Mouse (Mus musculus) intestine, postnatal 0 days (tissue): ENCODE measurements at regions not wholly inside any gene's neighbourhood (a gene's known extent, or its start where the extent isn't known, plus 50 kb on each side); places are given as distances from the start of the nearest gene placed in this dataset.

Experiments used
- ATAC-seq: fragments of 200-750 bp; cut with Nextera tagmentation; 2 replicates; pipeline ENCODE4 v1.8.0; 2017; ENCODE audit warnings: mild to moderate bottlenecking, moderate TSS enrichment, moderate library complexity
- H3K27ac ChIP-seq: fragments of 300-500 bp; sonication (generic); 2 replicates; pipeline ENCODE4 v1.5.1; 2014; ENCODE audit warnings: mild to moderate bottlenecking, low read depth, low read length, moderate library complexity
- H3K27me3 ChIP-seq: fragments of 300-500 bp; sonication (generic); replicated peaks from 2 replicates; pipeline ENCODE4 v1.6.1; 2014; ENCODE audit warnings: low read length, mixed read lengths; ENCODE audit not compliant: control insufficient read depth, insufficient read depth
- H3K36me3 ChIP-seq: fragments of 300-500 bp; sonication (generic); 2 replicates; pipeline ENCODE4 v1.6.1; 2014; ENCODE audit warnings: mild to moderate bottlenecking, moderate library complexity; ENCODE audit not compliant: control insufficient read depth, insufficient read depth
- H3K4me1 ChIP-seq: fragments of 300-500 bp; sonication (generic); replicated peaks from 2 replicates; pipeline ENCODE4 v1.6.1; 2014; ENCODE audit warnings: antibody characterized with exemption, low read length, mixed read lengths; ENCODE audit not compliant: control insufficient read depth, insufficient read depth
- H3K4me2 ChIP-seq: fragments of 300-500 bp; sonication (generic); replicated peaks from 2 replicates; pipeline ENCODE4 v1.6.1; 2014; ENCODE audit warnings: low read depth, mild to moderate bottlenecking, moderate library complexity
- H3K4me3 ChIP-seq: fragments of 300-500 bp; sonication (generic); 2 replicates; pipeline ENCODE4 v1.5.1; 2014; ENCODE audit warnings: low read depth, low read length
- H3K9ac ChIP-seq: fragments of 300-500 bp; sonication (generic); 2 replicates; pipeline ENCODE4 v1.6.1; 2014; ENCODE audit warnings: mild to moderate bottlenecking, low read depth, low read length
- H3K9me3 ChIP-seq: fragments of 300-500 bp; sonication (generic); 2 replicates; pipeline ENCODE4 v1.6.1; 2016; ENCODE audit warnings: mixed run types; ENCODE audit not compliant: control insufficient read depth
- CTCF ChIP-seq: sonication (generic); IDR thresholded peaks from 2 replicates; pipeline ENCODE4 v1.5.1; 2016; ENCODE audit warnings: low read depth, mild to moderate bottlenecking, control low read depth, antibody characterized with exemption, moderate library complexity
- WGBS: fragments of 180-500 bp; shearing (Covaris S2); extraction: QIAGEN DNeasy Blood & Tissue Kit; methylation state at CpG from one replicate; pipeline ENCODE4 v1.1.7; 2014; 5-methylcytosine and 5-hydroxymethylcytosine counted together

DNA sequence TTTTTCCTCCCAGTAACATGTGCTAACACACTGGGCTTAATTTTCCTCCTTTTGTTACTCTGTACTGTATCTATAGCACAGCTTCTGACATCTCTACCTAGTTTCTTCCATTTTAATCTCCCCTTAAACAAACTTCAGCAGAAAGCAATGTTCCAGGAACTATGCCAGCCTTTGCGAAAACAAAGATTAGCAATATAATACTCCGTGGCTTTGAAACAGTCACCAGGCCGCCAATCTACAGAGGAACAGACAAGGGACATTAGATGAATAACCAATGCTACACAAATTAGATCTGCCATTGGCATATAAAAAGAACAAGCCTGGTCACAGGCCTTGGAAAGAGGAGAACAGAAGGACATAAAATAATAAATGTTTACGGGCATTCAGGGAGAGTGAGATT, 220.2 kb upstream of the 4930583I09Rik start:
- no peak overlapping the region for H3K4me3 ChIP-seq
- no peak overlapping the region for H3K9ac ChIP-seq
- H3K27ac ChIP-seq = no peak overlapping the region
- no peak for ATAC-seq
- 76% methylated on average over 4 of the region's 4 CpGs for WGBS
- H3K36me3 ChIP-seq = no peaks in the 10 kb centered on the region
- no peaks in the 10 kb centered on the region for H3K9me3 ChIP-seq
- H3K27me3 ChIP-seq = no peaks in the 10 kb centered on the region
- H3K4me2 ChIP-seq = no peak overlapping the region
- no peaks in the 10 kb centered on the region for H3K4me1 ChIP-seq
- TF ChIP-seq CTCF = no peak

DNA sequence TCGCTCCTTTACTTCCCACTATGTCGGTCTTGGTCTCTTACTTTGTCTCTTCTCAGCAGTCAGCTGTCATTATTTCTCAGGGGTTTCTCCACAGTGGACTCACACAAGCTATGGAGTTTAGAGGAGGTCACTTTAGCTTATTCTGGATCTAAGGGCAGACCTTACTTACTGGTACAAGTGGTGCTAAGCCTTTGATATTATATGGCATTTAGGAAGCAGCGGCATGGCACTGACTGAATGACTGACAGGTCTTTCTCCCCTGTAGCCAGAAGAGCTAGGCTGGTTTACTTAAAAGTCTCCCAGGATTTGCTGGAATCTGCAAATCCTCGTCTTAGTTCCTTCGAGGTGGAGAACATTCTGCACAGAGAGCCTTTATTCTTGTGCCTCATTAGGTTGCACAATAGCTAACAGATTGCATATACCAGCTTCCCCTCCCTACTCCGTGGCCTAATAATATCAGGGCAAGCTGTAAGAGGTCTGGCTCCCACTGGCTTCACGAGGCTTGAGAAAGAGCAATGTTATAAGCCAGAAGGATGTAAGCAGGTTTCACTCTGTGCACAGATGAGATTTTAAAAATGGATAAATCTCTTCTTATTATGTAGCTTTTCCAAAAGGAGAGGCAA, 214.1 kb upstream of the 4930583I09Rik start:
- Histone ChIP-seq H3K4me1 (no peaks in the 10 kb centered on the region), H3K9ac (no peak overlapping the region), H3K27me3 (no peaks in the 10 kb centered on the region), H3K9me3 (no peaks in the 10 kb centered on the region), H3K4me3 (no peak overlapping the region), H3K4me2 (no peak overlapping the region), H3K36me3 (no peaks in the 10 kb centered on the region), H3K27ac (no peak overlapping the region)
- 73% methylated on average over 7 of the region's 7 CpGs for WGBS
- no peak for TF ChIP-seq CTCF
- ATAC-seq = no peak

DNA sequence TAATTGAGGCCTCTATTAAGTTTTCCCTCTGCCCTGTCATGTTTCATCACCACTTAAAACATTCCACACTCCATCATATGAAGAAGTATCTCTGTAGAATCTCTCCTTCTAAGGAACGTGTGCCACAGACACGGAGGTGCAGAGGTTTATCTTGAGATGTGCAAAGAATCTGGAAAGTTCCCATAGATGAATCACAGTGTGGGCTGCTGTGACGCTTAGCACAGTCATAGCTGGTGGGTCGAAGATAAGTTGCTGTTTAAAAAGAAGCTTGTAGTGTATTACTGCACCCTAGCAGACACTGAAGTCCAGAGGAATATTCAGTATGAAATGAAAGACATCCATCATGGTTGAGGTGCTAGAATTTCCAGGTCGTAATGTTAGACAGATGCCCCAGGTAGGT, 179.9 kb upstream of the 4930583I09Rik start:
- Histone ChIP-seq H3K9ac (no peak overlapping the region), H3K9me3 (no peaks in the 10 kb centered on the region), H3K36me3 (no peaks in the 10 kb centered on the region), H3K27ac (no peak overlapping the region), H3K4me1 (no peaks in the 10 kb centered on the region), H3K4me2 (no peak overlapping the region), H3K4me3 (no peak overlapping the region), H3K27me3 (no peaks in the 10 kb centered on the region)
- no peak for ATAC-seq
- WGBS = 75% methylated on average over 5 of the region's 5 CpGs
- no peak for TF ChIP-seq CTCF

DNA sequence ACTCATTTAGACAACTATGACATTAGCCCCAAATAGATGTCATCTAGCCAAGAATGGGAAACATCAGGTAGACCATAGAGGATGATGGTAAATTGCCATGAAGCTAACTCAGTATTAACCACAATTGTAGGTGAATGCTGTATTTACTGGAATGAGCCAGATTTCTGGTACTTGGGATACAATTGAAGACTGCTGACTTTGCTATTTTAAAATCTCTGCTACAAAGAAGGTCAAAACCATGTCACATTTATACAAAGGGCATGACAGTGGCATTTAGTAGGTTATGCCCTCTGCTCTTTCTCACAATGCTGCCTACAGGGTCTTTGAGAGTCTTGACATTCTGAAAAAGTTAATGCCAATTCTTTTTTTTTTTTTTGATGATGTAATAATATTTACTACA, 178.8 kb upstream of the 4930583I09Rik start:
- Histone ChIP-seq H3K4me1 (no peaks in the 10 kb centered on the region), H3K4me3 (no peak overlapping the region), H3K9ac (no peak overlapping the region), H3K9me3 (no peaks in the 10 kb centered on the region), H3K27me3 (no peaks in the 10 kb centered on the region), H3K36me3 (no peaks in the 10 kb centered on the region), H3K4me2 (no peak overlapping the region), H3K27ac (no peak overlapping the region)
- ATAC-seq = no peak
- TF ChIP-seq CTCF = no peak

DNA sequence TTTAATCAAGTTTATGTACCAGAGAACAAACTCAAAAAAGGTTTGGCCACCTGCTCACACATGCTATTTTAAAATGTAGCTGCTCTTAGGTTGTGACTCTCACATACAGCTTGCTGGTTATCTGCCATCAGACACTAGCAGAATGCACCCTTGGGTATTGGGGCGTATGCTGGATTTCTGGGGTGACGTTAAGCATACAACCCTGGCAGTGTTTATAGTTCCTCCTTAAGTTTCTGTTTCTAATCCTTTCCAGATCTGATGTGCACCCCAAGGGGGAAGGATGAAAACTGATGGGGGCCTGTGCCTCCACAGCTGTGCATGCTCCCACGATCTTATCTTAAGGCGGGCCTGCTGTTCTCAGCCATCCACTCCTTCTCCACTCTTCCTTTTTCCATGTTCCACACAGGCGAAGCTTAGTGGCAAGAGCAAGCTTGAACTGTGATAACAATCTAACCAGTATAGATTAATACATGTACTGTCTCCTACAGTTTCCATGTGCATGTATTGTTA, 164.8 kb upstream of the 4930583I09Rik start:
- no peak overlapping the region for H3K9ac ChIP-seq
- ATAC-seq = no peak
- no peak for TF ChIP-seq CTCF
- 68% methylated on average over 5 of the region's 5 CpGs for WGBS
- no peak overlapping the region for H3K27ac ChIP-seq
- no peak overlapping the region for H3K4me3 ChIP-seq
- no peaks in the 10 kb centered on the region for H3K4me1 ChIP-seq
- no peaks in the 10 kb centered on the region for H3K9me3 ChIP-seq
- H3K27me3 ChIP-seq = no peaks in the 10 kb centered on the region
- no peak overlapping the region for H3K4me2 ChIP-seq
- H3K36me3 ChIP-seq = no peaks in the 10 kb centered on the region

DNA sequence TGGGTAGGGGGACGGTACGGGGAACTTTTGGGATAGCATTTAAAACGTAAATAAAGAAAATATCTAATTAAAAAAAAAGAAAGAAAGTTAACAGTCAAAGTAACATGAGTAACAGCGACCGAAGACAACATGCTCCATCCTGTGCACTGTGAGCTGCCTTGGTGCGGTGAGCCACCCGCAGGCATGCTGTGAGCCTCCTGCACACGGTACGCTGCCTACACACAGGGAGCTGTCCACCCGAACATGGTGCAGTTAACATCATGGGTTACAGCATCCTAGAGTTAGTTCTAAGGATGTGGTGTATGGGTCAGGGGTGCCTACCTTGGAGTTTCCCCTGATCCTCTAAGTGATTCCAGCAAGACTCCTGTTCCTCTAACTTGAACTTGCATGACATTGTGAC, 158.6 kb upstream of the 4930583I09Rik start:
- no peak overlapping the region for H3K4me3 ChIP-seq
- no peaks in the 10 kb centered on the region for H3K9me3 ChIP-seq
- no peak overlapping the region for H3K4me2 ChIP-seq
- H3K27ac ChIP-seq = no peak overlapping the region
- no peak for TF ChIP-seq CTCF
- no peaks in the 10 kb centered on the region for H3K27me3 ChIP-seq
- no peak overlapping the region for H3K9ac ChIP-seq
- ATAC-seq = no peak
- H3K36me3 ChIP-seq = no peaks in the 10 kb centered on the region
- no peaks in the 10 kb centered on the region for H3K4me1 ChIP-seq
- WGBS = 87% methylated on average over 10 of the region's 10 CpGs

DNA sequence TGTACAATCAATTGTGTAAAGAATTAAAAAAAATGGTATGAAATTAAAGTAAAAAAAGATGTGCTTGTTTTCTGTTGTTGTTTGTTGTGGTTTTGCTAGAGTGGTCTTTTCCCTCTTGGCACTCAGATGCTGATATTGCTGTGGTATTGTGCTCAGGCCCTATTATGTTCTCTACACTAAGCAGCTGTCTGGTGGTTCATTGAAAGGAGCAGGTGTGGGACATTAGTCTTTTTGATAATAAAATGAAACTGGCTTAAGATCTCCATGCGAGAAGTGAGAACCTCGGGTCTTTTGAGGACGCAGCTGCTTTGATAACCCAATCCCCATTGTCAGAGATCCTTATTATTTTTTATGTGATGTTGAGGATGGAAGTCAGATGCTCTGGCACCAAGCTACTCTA, 155.4 kb upstream of the 4930583I09Rik start:
- H3K4me3 ChIP-seq = no peak overlapping the region
- no peaks in the 10 kb centered on the region for H3K27me3 ChIP-seq
- WGBS = 87% methylated on average over 3 of the region's 3 CpGs
- no peak overlapping the region for H3K4me2 ChIP-seq
- no peaks in the 10 kb centered on the region for H3K9me3 ChIP-seq
- no peak for TF ChIP-seq CTCF
- H3K4me1 ChIP-seq = no peaks in the 10 kb centered on the region
- H3K36me3 ChIP-seq = no peaks in the 10 kb centered on the region
- H3K27ac ChIP-seq = no peak overlapping the region
- no peak overlapping the region for H3K9ac ChIP-seq
- ATAC-seq = no peak
